Mouse (Mus musculus): ENCODE measurements at regions not wholly inside any gene's neighbourhood (a gene's known extent, or its start where the extent isn't known, plus 50 kb on each side); places are given as distances from the start of the nearest gene placed in this dataset.
A peak's percentile ranks its signal among the peaks of the same experiment; 100 is the strongest.

GRCm38 (mm10) chr6:101532436-101532835, 154.7 kb upstream of the Pdzrn3 start:
- no peaks in the 10 kb centered on the region for H3K36me3 ChIP-seq (ENCODE audit: control insufficient read depth, insufficient read depth, low read length)
- H3K4me2 ChIP-seq (ENCODE audit: low read length), result peak overlapping the region; percentile 59
- no peaks in the 10 kb centered on the region for H3K9me3 ChIP-seq (ENCODE audit: control insufficient read depth, low read length)
- H3K27me3 ChIP-seq (ENCODE audit: control insufficient read depth, insufficient read depth, low read length), result no peaks in the 10 kb centered on the region
- peak; percentile 50; the same call in 1 of the 2 replicates for ATAC-seq (ENCODE audit: insufficient number of reproducible peaks, insufficient read depth, low FRiP score, low read depth)
- peaks cover 3 to 7% of the 10 kb centered on the region in 2 experiments; a peak in 2 of 4 replicates for H3K4me1 ChIP-seq (ENCODE audit: control insufficient read depth in 2 of 2, insufficient read depth in 2 of 2, low read length in 2 of 2)
- H3K27ac ChIP-seq (replicated peaks in 1 of 2; ENCODE audit: control insufficient read depth in 1 of 2, insufficient read depth in 1 of 2, low read depth in 2 of 2, low read length in 2 of 2), result peak overlapping the region; percentile 21 to 60; a peak in 3 of 4 replicates
- 24% methylated on average over 7 of the region's 7 CpGs for WGBS
- H3K9ac ChIP-seq (ENCODE audit: low read length), result peak overlapping the region; percentile 12
- peak overlapping the region; percentile 1 to 28; a peak in 3 of 4 replicates for H3K4me3 ChIP-seq (ENCODE audit: control insufficient read depth in 1 of 2, insufficient read depth in 1 of 2, low read depth in 1 of 2, low read length in 2 of 2)

- Histone ChIP-seq H3K27ac (replicated peaks in 1 of 2; ENCODE audit: control insufficient read depth in 1 of 2, insufficient read depth in 1 of 2, low read depth in 2 of 2, low read length in 2 of 2) (peak overlapping the region; percentile 21 to 60; a peak in 3 of 4 replicates), H3K9me3 (ENCODE audit: control insufficient read depth, low read length) (no peaks in the 10 kb centered on the region), H3K4me2 (ENCODE audit: low read length) (peak overlapping the region; percentile 59), H3K27me3 (ENCODE audit: control insufficient read depth, insufficient read depth, low read length) (no peaks in the 10 kb centered on the region), H3K36me3 (ENCODE audit: control insufficient read depth, insufficient read depth, low read length) (no peaks in the 10 kb centered on the region), H3K4me3 (ENCODE audit: control insufficient read depth in 1 of 2, insufficient read depth in 1 of 2, low read depth in 1 of 2, low read length in 2 of 2) (no peak overlapping the region), H3K4me1 (ENCODE audit: control insufficient read depth in 2 of 2, insufficient read depth in 2 of 2, low read length in 2 of 2) (peaks cover 3 to 7% of the 10 kb centered on the region in 2 experiments; a peak in 2 of 4 replicates), H3K9ac (ENCODE audit: low read length) (no peak overlapping the region)
- ATAC-seq (ENCODE audit: insufficient number of reproducible peaks, insufficient read depth, low FRiP score, low read depth), result no peak
- WGBS, result 63% methylated on average over 5 of the region's 5 CpGs
Observed at GRCm38 (mm10) chr6:101531914-101532313, 154.2 kb upstream of the Pdzrn3 start.

GRCm38 (mm10) chr6:101525129-101525528, 147.4 kb upstream of the Pdzrn3 start:
- Histone ChIP-seq H3K36me3 (ENCODE audit: control insufficient read depth, insufficient read depth, low read length) (no peaks in the 10 kb centered on the region), H3K27me3 (ENCODE audit: control insufficient read depth, insufficient read depth, low read length) (no peaks in the 10 kb centered on the region), H3K4me2 (ENCODE audit: low read length) (no peak overlapping the region), H3K9ac (ENCODE audit: low read length) (no peak overlapping the region), H3K4me1 (ENCODE audit: control insufficient read depth in 2 of 2, insufficient read depth in 2 of 2, low read length in 2 of 2) (peaks cover 0 to 4% of the 10 kb centered on the region in 2 experiments; a peak in 1 of 4 replicates), H3K9me3 (ENCODE audit: control insufficient read depth, low read length) (no peaks in the 10 kb centered on the region), H3K4me3 (ENCODE audit: control insufficient read depth in 1 of 2, insufficient read depth in 1 of 2, low read depth in 1 of 2, low read length in 2 of 2) (no peak overlapping the region), H3K27ac (replicated peaks in 1 of 2; ENCODE audit: control insufficient read depth in 1 of 2, insufficient read depth in 1 of 2, low read depth in 2 of 2, low read length in 2 of 2) (no peak overlapping the region)
- no peak for ATAC-seq (ENCODE audit: insufficient number of reproducible peaks, insufficient read depth, low FRiP score, low read depth)
- 69% methylated on average over 2 of the region's 2 CpGs for WGBS

GRCm38 (mm10) chr6:101521316-101521715, 143.6 kb upstream of the Pdzrn3 start:
- no peak overlapping the region for H3K4me3 ChIP-seq (ENCODE audit: control insufficient read depth in 1 of 2, insufficient read depth in 1 of 2, low read depth in 1 of 2, low read length in 2 of 2)
- no peak overlapping the region for H3K9ac ChIP-seq (ENCODE audit: low read length)
- 85% methylated on average over 6 of the region's 6 CpGs for WGBS
- no peak overlapping the region for H3K4me2 ChIP-seq (ENCODE audit: low read length)
- no peak for ATAC-seq (ENCODE audit: insufficient number of reproducible peaks, insufficient read depth, low FRiP score, low read depth)
- no peak overlapping the region for H3K27ac ChIP-seq (replicated peaks in 1 of 2; ENCODE audit: control insufficient read depth in 1 of 2, insufficient read depth in 1 of 2, low read depth in 2 of 2, low read length in 2 of 2)
- no peaks in the 10 kb centered on the region for H3K9me3 ChIP-seq (ENCODE audit: control insufficient read depth, low read length)
- no peaks in the 10 kb centered on the region for H3K36me3 ChIP-seq (ENCODE audit: control insufficient read depth, insufficient read depth, low read length)
- H3K27me3 ChIP-seq (ENCODE audit: control insufficient read depth, insufficient read depth, low read length), result no peaks in the 10 kb centered on the region
- peaks cover 8 to 12% of the 10 kb centered on the region in 2 experiments; a peak in 3 of 4 replicates for H3K4me1 ChIP-seq (ENCODE audit: control insufficient read depth in 2 of 2, insufficient read depth in 2 of 2, low read length in 2 of 2)

- H3K27me3 ChIP-seq (ENCODE audit: control insufficient read depth, insufficient read depth, low read length), result no peaks in the 10 kb centered on the region
- peaks cover 8 to 12% of the 10 kb centered on the region in 2 experiments; a peak in 3 of 4 replicates for H3K4me1 ChIP-seq (ENCODE audit: control insufficient read depth in 2 of 2, insufficient read depth in 2 of 2, low read length in 2 of 2)
- no peak overlapping the region for H3K4me2 ChIP-seq (ENCODE audit: low read length)
- H3K36me3 ChIP-seq (ENCODE audit: control insufficient read depth, insufficient read depth, low read length), result no peaks in the 10 kb centered on the region
- H3K9ac ChIP-seq (ENCODE audit: low read length), result no peak overlapping the region
- H3K9me3 ChIP-seq (ENCODE audit: control insufficient read depth, low read length), result no peaks in the 10 kb centered on the region
- ATAC-seq (ENCODE audit: insufficient number of reproducible peaks, insufficient read depth, low FRiP score, low read depth), result no peak
- no peak overlapping the region for H3K4me3 ChIP-seq (ENCODE audit: control insufficient read depth in 1 of 2, insufficient read depth in 1 of 2, low read depth in 1 of 2, low read length in 2 of 2)
- H3K27ac ChIP-seq (replicated peaks in 1 of 2; ENCODE audit: control insufficient read depth in 1 of 2, insufficient read depth in 1 of 2, low read depth in 2 of 2, low read length in 2 of 2), result no peak overlapping the region
- 61% methylated on average over 3 of the region's 3 CpGs for WGBS
Observed at GRCm38 (mm10) chr6:101520755-101521154, 143.1 kb upstream of the Pdzrn3 start.

- peak overlapping the region in 1 of 2 experiments; percentile 37; a peak in 1 of 4 replicates for H3K27ac ChIP-seq (replicated peaks in 1 of 2; ENCODE audit: control insufficient read depth in 1 of 2, insufficient read depth in 1 of 2, low read depth in 2 of 2, low read length in 2 of 2)
- peaks cover 7 to 8% of the 10 kb centered on the region in 2 experiments; a peak in 3 of 4 replicates for H3K4me1 ChIP-seq (ENCODE audit: control insufficient read depth in 2 of 2, insufficient read depth in 2 of 2, low read length in 2 of 2)
- H3K36me3 ChIP-seq (ENCODE audit: control insufficient read depth, insufficient read depth, low read length), result no peaks in the 10 kb centered on the region
- no peak overlapping the region for H3K4me2 ChIP-seq (ENCODE audit: low read length)
- H3K9me3 ChIP-seq (ENCODE audit: control insufficient read depth, low read length), result no peaks in the 10 kb centered on the region
- 47% methylated on average over 9 of the region's 9 CpGs for WGBS
- H3K27me3 ChIP-seq (ENCODE audit: control insufficient read depth, insufficient read depth, low read length), result no peaks in the 10 kb centered on the region
- no peak overlapping the region for H3K4me3 ChIP-seq (ENCODE audit: control insufficient read depth in 1 of 2, insufficient read depth in 1 of 2, low read depth in 1 of 2, low read length in 2 of 2)
- H3K9ac ChIP-seq (ENCODE audit: low read length), result no peak overlapping the region
- no peak for ATAC-seq (ENCODE audit: insufficient number of reproducible peaks, insufficient read depth, low FRiP score, low read depth)
Observed at GRCm38 (mm10) chr6:101518904-101519701, 141.4 kb upstream of the Pdzrn3 start.

- Histone ChIP-seq H3K36me3 (ENCODE audit: control insufficient read depth, insufficient read depth, low read length) (no peaks in the 10 kb centered on the region), H3K27me3 (ENCODE audit: control insufficient read depth, insufficient read depth, low read length) (no peaks in the 10 kb centered on the region), H3K27ac (replicated peaks in 1 of 2; ENCODE audit: control insufficient read depth in 1 of 2, insufficient read depth in 1 of 2, low read depth in 2 of 2, low read length in 2 of 2) (no peak overlapping the region), H3K4me2 (ENCODE audit: low read length) (no peak overlapping the region), H3K4me3 (ENCODE audit: control insufficient read depth in 1 of 2, insufficient read depth in 1 of 2, low read depth in 1 of 2, low read length in 2 of 2) (no peak overlapping the region), H3K9me3 (ENCODE audit: control insufficient read depth, low read length) (no peaks in the 10 kb centered on the region), H3K4me1 (ENCODE audit: control insufficient read depth in 2 of 2, insufficient read depth in 2 of 2, low read length in 2 of 2) (peaks cover 7 to 8% of the 10 kb centered on the region in 2 experiments; a peak in 3 of 4 replicates), H3K9ac (ENCODE audit: low read length) (no peak overlapping the region)
- 17% methylated on average over 2 of the region's 2 CpGs for WGBS
- ATAC-seq (ENCODE audit: insufficient number of reproducible peaks, insufficient read depth, low FRiP score, low read depth), result peak; percentile 54
Observed at GRCm38 (mm10) chr6:101517584-101517983, 139.9 kb upstream of the Pdzrn3 start.
